Mouse (Mus musculus) T-cell, adult 2 months (primary cell): ENCODE results near the gene Hdac1.

ENCODE experiments used
- DNase-seq: peaks from one replicate; pipeline ENCODE4 v3.0.0; 2022; ENCODE audit warnings: low spot score

Hdac1 gene

GRCm38 (mm10) chr4:129542592-129543141, at the start of gene Hdac1:
Hdac1 (minus strand) TSS chr4:129542713.
- peak; percentile 94 for DNase-seq

GRCm38 (mm10) chr4:129588865-129589264, 46.4 kb upstream of the Hdac1 start:
- no peak for DNase-seq

- no peak for DNase-seq
Observed at GRCm38 (mm10) chr4:129586943-129587342, 44.4 kb upstream of the Hdac1 start.

- DNase-seq: no peak
Observed at GRCm38 (mm10) chr4:129585773-129586172, 43.3 kb upstream of the Hdac1 start.

- peak; percentile 85 for DNase-seq
Observed at GRCm38 (mm10) chr4:129584884-129585608, 42.5 kb upstream of the Hdac1 start.

GRCm38 (mm10) chr4:129584370-129584769, 41.9 kb upstream of the Hdac1 start:
- DNase-seq: no peak

GRCm38 (mm10) chr4:129582251-129582650, 39.7 kb upstream of the Hdac1 start:
- no peak for DNase-seq

GRCm38 (mm10) chr4:129580347-129580746, 37.8 kb upstream of the Hdac1 start:
- DNase-seq: peak; percentile 54

GRCm38 (mm10) chr4:129578466-129578865, 36.0 kb upstream of the Hdac1 start, which contains the start of gene Fam167b:
Fam167b (minus strand) TSS chr4:129578549.
- no peak for DNase-seq

- DNase-seq: no peak
Observed at GRCm38 (mm10) chr4:129577688-129578087, 35.2 kb upstream of the Hdac1 start.

- peak; percentile 59 for DNase-seq
Observed at GRCm38 (mm10) chr4:129576863-129577491, 34.5 kb upstream of the Hdac1 start.

- peak; percentile 93 for DNase-seq
Observed at GRCm38 (mm10) chr4:129575171-129575844, 32.8 kb upstream of the Hdac1 start.

GRCm38 (mm10) chr4:129573430-129573829, 30.9 kb upstream of the Hdac1 start, which contains the start of gene Lck:
Lck (minus strand) TSS chr4:129573641.
- DNase-seq: peak; percentile 86

- DNase-seq: no peak
Observed at GRCm38 (mm10) chr4:129573093-129573370, 30.5 kb upstream of the Hdac1 start.

- no peak for DNase-seq
Observed at GRCm38 (mm10) chr4:129572236-129573092, 30.0 kb upstream of the Hdac1 start.

- DNase-seq: peak; percentile 63
Observed at GRCm38 (mm10) chr4:129571551-129572084, 29.1 kb upstream of the Hdac1 start.

GRCm38 (mm10) chr4:129570028-129570427, 27.5 kb upstream of the Hdac1 start:
- DNase-seq: peak; percentile 81

- DNase-seq: no peak
Observed at GRCm38 (mm10) chr4:129568366-129568765, 25.9 kb upstream of the Hdac1 start.

GRCm38 (mm10) chr4:129565139-129565538, 22.6 kb upstream of the Hdac1 start:
- DNase-seq: peak; percentile 62

- no peak for DNase-seq
Observed at GRCm38 (mm10) chr4:129563718-129564117, 21.2 kb upstream of the Hdac1 start.

- peak; percentile 29 for DNase-seq
Observed at GRCm38 (mm10) chr4:129561184-129561583, 18.7 kb upstream of the Hdac1 start.
